Mouse (Mus musculus) midbrain, embryonic 14.5 days (tissue): ENCODE data around the gene Tcte1. TPM values are rescaled to one million over a fixed set of nuclear protein-coding genes. Genes with fewer than 3 reads are reported as not detected.
A peak's percentile ranks its signal among the peaks of the same experiment; 100 is the strongest.

Source experiments
- ATAC-seq: fragments of 200-750 bp; cut with Nextera tagmentation; 2 replicates; pipeline ENCODE4 v1.8.0; 2017; ENCODE audit warnings: moderate number of reproducible peaks, moderate library complexity; ENCODE audit not compliant: low FRiP score, low TSS enrichment
- DNase-seq: peaks from one replicate; pipeline ENCODE4 v3.0.0-alpha.2; 2015
- H3K27ac ChIP-seq: fragments of 300-500 bp; sonication (generic); replicated peaks from 2 replicates; pipeline ENCODE4 v1.5.1; 2014; ENCODE audit warnings: mild to moderate bottlenecking, low read depth, low read length, moderate library complexity
- H3K27me3 ChIP-seq: fragments of 300-500 bp; sonication (generic); 2 replicates; pipeline ENCODE4 v1.6.1; 2014; ENCODE audit warnings: low read length, control low read depth, mixed read lengths; ENCODE audit not compliant: control insufficient read depth, insufficient read depth
- H3K36me3 ChIP-seq: fragments of 300-500 bp; sonication (generic); 2 replicates; pipeline ENCODE4 v1.6.1; 2014; ENCODE audit warnings: low read length, control low read depth; ENCODE audit not compliant: control insufficient read depth, insufficient read depth
- H3K4me1 ChIP-seq: fragments of 300-500 bp; sonication (generic); 2 replicates; pipeline ENCODE4 v1.6.1; 2014; ENCODE audit warnings: mild to moderate bottlenecking, antibody characterized with exemption, low read length, control low read depth; ENCODE audit not compliant: control insufficient read depth, insufficient read depth
- H3K4me2 ChIP-seq: fragments of 300-500 bp; sonication (generic); 2 replicates; pipeline ENCODE4 v1.6.1; 2014; ENCODE audit warnings: mild to moderate bottlenecking, low read length, moderate library complexity
- H3K4me3 ChIP-seq: fragments of 300-500 bp; sonication (generic); replicated peaks from 2 replicates; pipeline ENCODE4 v1.5.1; 2014; ENCODE audit warnings: low read depth, low read length
- H3K9ac ChIP-seq: fragments of 300-500 bp; sonication (generic); replicated peaks from 2 replicates; pipeline ENCODE4 v1.6.1; 2014; ENCODE audit warnings: mild to moderate bottlenecking, low read length, moderate library complexity
- H3K9me3 ChIP-seq: fragments of 300-500 bp; sonication (generic); 2 replicates; pipeline ENCODE4 v1.6.1; 2016; ENCODE audit warnings: low read length, control low read depth, mixed read lengths; ENCODE audit not compliant: control insufficient read depth
- WGBS: fragments of 180-500 bp; shearing (Covaris S2); extraction: QIAGEN DNeasy Blood & Tissue Kit; methylation state at CpG from one replicate; pipeline ENCODE4 v1.1.7; 2014; 5-methylcytosine and 5-hydroxymethylcytosine counted together
- polyA plus RNA-seq: library from polyadenylated mRNA; unstranded; fragments of >200 nt; fragmentation: Nextera tagmentation; extraction: Ambion mirVana; gene quantifications from 2 replicates; pipeline ENCODE4 v1.2.1, GENCODE M21; 2014

Tcte1 gene
- polyA plus RNA-seq, 1 experiment from 2014 or later: 3.0 TPM

DNA sequence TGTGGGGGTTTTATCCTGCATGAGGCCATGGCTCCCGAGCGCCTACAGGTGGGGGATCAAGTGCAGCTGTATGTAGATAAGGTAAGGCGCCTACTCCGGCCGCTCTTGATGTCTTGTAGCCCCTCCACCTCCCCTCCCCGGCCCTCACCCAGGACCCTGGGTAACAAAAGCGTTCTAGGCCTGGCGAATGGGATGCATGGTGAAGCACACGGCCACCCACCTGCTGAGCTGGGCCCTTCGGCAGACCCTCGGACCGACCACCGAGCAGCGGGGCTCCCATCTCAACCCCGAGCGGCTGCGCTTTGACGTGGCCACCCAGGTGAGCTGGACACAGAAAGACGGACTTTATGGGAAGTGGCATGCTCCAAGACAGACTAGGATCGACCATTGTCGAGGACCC, 6.1 kb upstream of the Tcte1 start:
- Histone ChIP-seq H3K27me3 (no peaks in the 10 kb centered on the region), H3K27ac (no peak overlapping the region), H3K4me3 (no peak overlapping the region), H3K4me2 (no peak overlapping the region), H3K9ac (no peak overlapping the region), H3K4me1 (no peaks in the 10 kb centered on the region), H3K9me3 (no peaks in the 10 kb centered on the region), H3K36me3 (peaks cover 17% of the 10 kb centered on the region)
- DNase-seq (no peak), ATAC-seq (peak; percentile 12; the same call in 1 of the 2 replicates)
- 88% methylated on average over 21 of the region's 21 CpGs for WGBS

DNA sequence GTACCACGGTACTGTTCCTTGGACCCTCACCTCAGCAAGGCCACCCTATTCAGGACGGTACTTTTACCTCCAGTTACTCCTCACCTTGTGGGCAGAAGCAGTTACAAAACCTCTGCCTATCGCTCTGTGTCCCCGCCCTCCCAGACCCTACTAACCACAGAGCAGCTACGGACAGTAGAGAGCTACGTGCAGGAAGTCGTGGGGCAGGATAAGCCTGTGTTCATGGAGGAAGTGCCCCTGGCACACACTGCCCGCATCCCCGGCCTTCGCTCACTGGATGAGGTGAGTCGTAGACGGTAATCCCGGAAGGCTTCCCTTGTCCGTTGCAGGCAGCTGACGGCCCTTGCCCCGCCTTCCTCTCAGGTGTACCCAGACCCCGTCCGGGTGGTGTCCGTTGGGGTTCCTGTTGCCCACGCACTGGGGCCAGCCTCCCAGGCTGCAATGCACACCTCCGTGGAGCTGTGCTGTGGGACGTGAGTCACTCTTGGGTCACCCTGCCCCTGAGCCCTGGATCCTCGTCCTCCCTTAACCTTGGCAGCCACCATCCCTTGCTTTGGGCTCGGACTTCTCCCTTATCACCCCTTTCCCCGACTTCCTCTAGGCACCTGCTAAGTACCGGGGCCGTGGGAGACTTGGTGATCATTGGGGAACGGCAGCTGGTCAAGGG, 5.6 kb upstream of the Tcte1 start:
- Histone ChIP-seq H3K27ac (no peak overlapping the region), H3K4me3 (no peak overlapping the region), H3K36me3 (peaks cover 17% of the 10 kb centered on the region), H3K9me3 (no peaks in the 10 kb centered on the region), H3K9ac (no peak overlapping the region), H3K27me3 (no peaks in the 10 kb centered on the region), H3K4me1 (0 out of 2 replicates have a peak, but pooled peaks cover 3% of the 10 kb centered on the region), H3K4me2 (no peak overlapping the region)
- DNase-seq: no peak
- 93% methylated on average over 28 of the region's 28 CpGs for WGBS
- ATAC-seq: no peak

GRCm38 (mm10) chr17:45518766-45519475, 4.3 kb upstream of the Tcte1 start:
- Histone ChIP-seq H3K36me3 (peaks cover 17% of the 10 kb centered on the region), H3K27me3 (0 out of 2 replicates have a peak, but pooled peaks cover under 1% of the 10 kb centered on the region), H3K9me3 (no peaks in the 10 kb centered on the region), H3K4me2 (no peak overlapping the region), H3K9ac (no peak overlapping the region), H3K4me3 (no peak overlapping the region), H3K27ac (no peak overlapping the region), H3K4me1 (peaks cover 12% of the 10 kb centered on the region; the same call in 1 of the 2 replicates)
- 87% methylated on average over 12 of the region's 12 CpGs for WGBS
- ATAC-seq (no peak), DNase-seq (no peak)

GRCm38 (mm10) chr17:45520136-45520535, 3.1 kb upstream of the Tcte1 start:
- Histone ChIP-seq H3K4me1 (peaks cover 12% of the 10 kb centered on the region; the same call in 1 of the 2 replicates), H3K27ac (no peak overlapping the region), H3K4me2 (no peak overlapping the region), H3K9ac (no peak overlapping the region), H3K4me3 (no peak overlapping the region), H3K9me3 (no peaks in the 10 kb centered on the region), H3K36me3 (peaks cover 17% of the 10 kb centered on the region), H3K27me3 (peaks cover 5% of the 10 kb centered on the region; the same call in 1 of the 2 replicates)
- DNase-seq (no peak), ATAC-seq (no peak)
- WGBS: 82% methylated on average over 11 of the region's 11 CpGs

DNA sequence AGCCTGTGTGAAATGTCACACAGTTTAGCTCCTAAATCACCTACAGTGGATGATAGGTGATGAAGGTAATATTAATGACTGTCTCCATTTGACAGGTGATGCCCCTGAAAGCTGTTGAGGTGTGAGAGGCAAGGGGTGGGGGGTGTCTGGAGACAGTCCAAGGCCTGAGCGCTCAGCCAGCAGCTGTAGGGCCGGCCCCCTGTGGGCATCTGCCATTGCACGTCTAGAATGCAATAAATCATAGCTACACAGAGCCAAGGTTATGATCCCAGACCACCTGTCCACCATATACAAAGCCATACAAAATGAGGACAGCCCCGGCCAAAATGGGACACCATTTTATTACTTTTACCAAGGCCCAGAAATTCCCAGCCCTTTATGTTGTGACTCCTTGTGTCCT, 1.7 kb downstream of the Tcte1 start:
- no peak for DNase-seq
- peaks cover 6% of the 10 kb centered on the region; the same call in 1 of the 2 replicates for H3K36me3 ChIP-seq
- no peak for ATAC-seq
- H3K9me3 ChIP-seq: no peaks in the 10 kb centered on the region
- H3K4me1 ChIP-seq: peaks cover 12% of the 10 kb centered on the region; the same call in 1 of the 2 replicates
- WGBS: 81% methylated on average over 4 of the region's 4 CpGs
- H3K4me3 ChIP-seq: no peak overlapping the region
- H3K27me3 ChIP-seq: peaks cover 5% of the 10 kb centered on the region; the same call in 1 of the 2 replicates
- H3K4me2 ChIP-seq: no peak overlapping the region
- no peak overlapping the region for H3K27ac ChIP-seq
- no peak overlapping the region for H3K9ac ChIP-seq

DNA sequence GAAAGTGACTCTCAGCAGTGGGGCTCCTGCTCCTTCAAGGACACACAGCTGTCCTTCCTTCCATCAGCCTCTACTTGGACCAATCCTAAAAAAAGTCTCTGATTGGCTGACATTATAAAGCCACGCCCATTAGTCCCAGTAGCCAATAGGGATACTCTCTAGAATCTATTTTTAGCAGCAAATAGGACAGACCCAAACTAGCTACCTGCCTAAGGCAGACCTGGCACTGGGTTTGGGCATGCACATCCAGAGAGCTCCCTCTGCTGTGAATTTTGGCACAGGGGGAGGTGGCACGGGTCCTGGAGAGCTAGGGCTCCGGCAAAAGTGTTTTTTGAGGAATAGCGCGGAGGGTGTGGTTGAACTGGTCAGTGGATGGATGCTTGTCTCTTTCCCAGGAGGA, 3.3 kb downstream of the Tcte1 start:
- Histone ChIP-seq H3K9ac (no peak overlapping the region), H3K27me3 (peaks cover 12% of the 10 kb centered on the region; the same call in 1 of the 2 replicates), H3K9me3 (no peaks in the 10 kb centered on the region), H3K4me1 (peaks cover 12% of the 10 kb centered on the region; the same call in 1 of the 2 replicates), H3K4me2 (no peak overlapping the region), H3K4me3 (no peak overlapping the region), H3K36me3 (no peaks in the 10 kb centered on the region), H3K27ac (no peak overlapping the region)
- DNase-seq (no peak), ATAC-seq (no peak)
- 27% methylated on average over 5 of the region's 5 CpGs for WGBS

DNA sequence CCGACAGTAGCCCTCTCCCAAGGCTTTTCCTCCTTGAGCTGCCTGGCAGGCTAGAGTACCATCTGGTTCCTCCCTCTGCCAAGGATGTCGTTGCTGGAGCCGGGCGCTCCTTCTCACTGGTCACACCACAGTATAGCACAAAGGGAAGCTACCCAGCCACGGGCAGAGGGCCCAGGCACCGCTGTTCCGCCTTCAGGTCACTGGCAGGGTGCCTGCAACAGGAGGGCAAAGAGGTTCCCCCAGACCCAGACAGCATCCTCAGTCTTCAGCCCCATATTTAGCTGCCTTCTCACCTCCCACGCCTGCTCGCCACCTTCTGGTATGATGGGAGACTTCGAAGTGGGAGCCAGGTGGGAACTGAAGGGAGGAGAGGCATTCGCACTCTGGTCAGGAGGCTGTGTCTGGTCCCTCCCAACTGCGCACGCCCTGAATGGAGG, 7.1 kb downstream of the Tcte1 start:
- Histone ChIP-seq H3K27ac (no peak overlapping the region), H3K27me3 (peaks cover 13% of the 10 kb centered on the region), H3K4me2 (no peak overlapping the region), H3K4me1 (no peaks in the 10 kb centered on the region), H3K4me3 (no peak overlapping the region), H3K9me3 (no peaks in the 10 kb centered on the region), H3K36me3 (no peaks in the 10 kb centered on the region), H3K9ac (no peak overlapping the region)
- WGBS: 48% methylated on average over 13 of the region's 13 CpGs
- DNase-seq (no peak), ATAC-seq (no peak)

- no peaks in the 10 kb centered on the region for H3K4me1 ChIP-seq
- peaks cover 19% of the 10 kb centered on the region for H3K27me3 ChIP-seq
- DNase-seq (no peak), ATAC-seq (no peak)
- no peak overlapping the region for H3K27ac ChIP-seq
- H3K4me3 ChIP-seq: no peak overlapping the region
- H3K4me2 ChIP-seq: no peak overlapping the region
- no peaks in the 10 kb centered on the region for H3K9me3 ChIP-seq
- no peak overlapping the region for H3K9ac ChIP-seq
- no peaks in the 10 kb centered on the region for H3K36me3 ChIP-seq
- WGBS: 56% methylated on average over 15 of the region's 15 CpGs
These were observed 9.7 kb downstream of the Tcte1 start for GRCm38 (mm10) chr17:45532896-45533295.
